Mouse (Mus musculus) spleen, adult 18-20 months (tissue): Measurements from ENCODE around the gene Prdm16.

ENCODE experiments used
- DNase-seq, 2 experiments: peaks; one replicate each; pipeline ENCODE4 v3.0.0; 2022; ENCODE audit warnings: mixed read lengths in 2 of 2

Prdm16 gene

DNA sequence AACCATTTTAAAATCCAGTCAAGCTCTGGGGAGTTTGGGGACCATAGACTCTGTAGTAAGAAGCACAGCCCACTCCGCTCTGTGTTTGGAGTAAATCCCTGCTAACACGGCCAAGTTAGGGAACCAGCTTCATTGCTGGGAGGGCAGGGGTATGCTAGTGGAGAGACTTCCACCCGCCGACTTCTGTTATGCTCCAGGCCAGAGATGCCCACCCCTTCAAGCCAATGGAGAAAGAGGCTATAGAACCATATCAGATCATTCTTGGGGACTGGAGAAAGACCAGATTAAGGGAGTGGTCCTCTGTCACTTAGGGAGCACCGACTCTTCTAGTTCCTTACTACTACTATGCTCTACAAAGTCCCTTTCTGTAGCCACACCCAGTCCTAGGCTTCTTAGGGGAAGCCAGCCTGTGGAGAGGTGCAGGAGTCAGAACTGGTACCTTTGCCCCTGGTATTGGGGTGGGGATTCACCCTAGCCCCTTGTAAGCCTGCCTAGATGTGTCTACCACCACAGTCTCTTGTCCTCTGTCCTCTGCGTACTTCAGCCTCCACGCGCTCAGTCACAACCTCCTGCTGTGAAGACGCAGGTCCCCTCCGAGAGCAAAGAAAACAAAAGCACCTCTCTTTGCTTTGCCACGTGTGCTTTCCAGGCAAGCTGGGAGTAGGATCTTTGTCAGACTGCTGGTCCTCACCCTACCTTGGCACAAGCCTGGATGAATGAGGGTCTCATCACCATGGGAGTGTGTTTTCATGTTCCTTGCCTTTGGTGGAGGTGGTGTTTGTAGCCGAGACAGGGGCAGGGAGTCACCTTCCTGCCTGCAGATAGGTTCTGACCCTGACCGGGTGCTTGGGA is 3.1 kb upstream of the Prdm16 start:
- DNase-seq, result no peak

DNA sequence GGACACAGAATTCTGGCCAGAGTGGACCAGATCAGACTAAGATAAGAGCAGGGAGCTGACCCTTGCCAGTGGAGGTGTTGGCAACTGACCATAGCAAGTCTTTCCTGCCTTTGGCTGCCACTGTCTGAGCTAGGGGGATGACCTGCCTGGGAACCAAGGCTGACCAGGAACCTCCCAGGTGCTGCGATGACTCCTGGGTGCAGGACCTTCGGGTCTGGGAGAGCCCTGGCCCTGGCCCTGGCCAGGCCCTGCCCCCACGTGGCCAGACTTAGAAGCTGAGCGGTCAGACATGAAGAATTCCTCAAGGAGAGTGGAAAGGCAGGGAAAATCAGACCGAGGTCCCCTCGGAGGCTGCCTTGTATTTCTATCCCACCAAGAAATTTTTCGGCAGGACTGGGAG is 2.5 kb upstream of the Prdm16 start:
- no peak for DNase-seq

DNA sequence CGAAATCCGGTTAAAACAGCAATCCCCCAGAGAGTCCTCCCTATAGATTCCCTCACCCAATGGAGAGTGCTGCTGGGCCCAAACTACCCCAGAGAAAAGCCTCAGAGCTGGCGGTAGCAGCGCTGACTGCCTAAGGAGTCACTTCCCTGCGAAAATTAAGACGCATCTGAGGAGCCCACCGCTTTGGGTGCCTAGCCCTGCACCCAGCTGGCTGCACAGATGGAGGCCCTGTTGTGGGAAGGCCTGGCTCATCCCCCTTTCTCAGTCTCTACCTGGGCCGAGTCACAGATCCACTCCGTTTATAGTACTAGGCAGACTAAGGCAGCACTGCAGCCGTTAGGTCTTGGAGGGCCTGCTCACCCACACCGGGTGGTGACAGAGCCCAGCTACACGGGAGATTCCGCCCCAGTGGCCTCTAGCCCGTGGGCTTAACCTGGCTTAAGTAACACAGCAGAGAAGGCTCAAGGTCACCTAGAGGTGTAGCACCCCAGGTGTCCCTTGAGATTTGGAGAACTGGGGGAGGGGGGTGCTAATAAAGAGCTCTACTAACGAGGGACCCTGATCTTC is 1.7 kb upstream of the Prdm16 start:
- no peak for DNase-seq

DNA sequence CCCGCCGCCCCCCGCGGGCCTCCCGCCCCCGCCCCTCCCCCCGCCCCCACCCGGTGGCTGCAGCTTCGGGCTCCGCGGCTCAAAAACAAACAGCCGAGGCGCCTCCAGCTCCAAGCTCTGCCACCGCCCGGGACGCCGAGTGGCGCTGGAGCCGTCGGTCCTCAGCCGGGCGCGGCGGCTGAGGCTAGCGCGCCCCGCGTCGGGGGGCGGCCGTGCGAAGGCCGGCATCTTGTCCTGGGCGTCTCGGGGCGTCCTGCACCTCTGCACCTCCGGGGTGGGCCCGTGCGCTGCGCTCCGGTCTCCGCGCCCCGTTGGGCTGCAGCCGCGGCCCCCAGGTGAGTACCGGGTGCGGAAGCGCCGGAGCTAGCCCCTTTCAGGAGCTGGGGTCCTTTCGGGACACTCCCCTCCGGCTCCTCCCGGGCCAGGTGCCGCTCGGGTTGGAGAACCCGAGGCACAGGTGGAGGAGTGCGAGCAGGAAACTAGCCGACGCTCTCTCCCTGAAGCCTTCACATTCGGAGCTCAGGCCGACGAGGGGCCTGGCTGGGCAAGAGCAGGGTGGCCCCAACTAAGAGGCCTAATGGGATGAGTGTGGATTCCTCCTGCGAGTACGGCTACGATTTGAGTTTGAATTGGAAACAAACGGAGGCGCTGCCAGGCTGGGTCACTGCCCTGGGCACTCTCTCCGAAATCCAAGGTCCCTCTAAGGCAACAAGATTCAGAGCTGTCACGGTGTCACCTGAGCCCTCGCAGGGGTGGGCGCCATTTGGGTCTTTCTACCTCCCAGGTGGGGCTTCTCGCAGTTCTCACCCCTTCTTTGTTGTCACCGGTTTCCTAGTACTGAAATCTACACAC is 1.0 kb upstream of the Prdm16 start:
- DNase-seq, result no peak

DNA sequence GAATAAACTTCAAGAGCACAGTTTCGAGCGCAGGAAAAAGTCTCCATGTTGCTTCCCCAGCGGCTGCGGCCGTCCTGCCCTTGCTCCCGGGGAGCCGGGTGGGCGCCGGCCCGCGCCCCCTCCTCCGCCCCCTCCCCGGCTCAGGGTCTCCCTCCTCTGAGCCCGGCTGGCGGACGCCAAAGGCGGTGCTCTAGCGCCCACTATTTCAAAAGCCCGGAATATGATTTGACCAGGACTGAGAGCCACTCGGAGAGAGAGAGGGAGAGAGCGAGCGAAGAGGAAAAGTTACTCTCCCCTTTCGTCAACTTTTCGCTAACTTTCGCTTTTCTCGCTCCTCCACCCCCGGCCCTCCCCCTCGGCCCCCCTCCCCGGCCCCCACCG is 630 bp downstream of the Prdm16 start:
- DNase-seq, result no peak

DNA sequence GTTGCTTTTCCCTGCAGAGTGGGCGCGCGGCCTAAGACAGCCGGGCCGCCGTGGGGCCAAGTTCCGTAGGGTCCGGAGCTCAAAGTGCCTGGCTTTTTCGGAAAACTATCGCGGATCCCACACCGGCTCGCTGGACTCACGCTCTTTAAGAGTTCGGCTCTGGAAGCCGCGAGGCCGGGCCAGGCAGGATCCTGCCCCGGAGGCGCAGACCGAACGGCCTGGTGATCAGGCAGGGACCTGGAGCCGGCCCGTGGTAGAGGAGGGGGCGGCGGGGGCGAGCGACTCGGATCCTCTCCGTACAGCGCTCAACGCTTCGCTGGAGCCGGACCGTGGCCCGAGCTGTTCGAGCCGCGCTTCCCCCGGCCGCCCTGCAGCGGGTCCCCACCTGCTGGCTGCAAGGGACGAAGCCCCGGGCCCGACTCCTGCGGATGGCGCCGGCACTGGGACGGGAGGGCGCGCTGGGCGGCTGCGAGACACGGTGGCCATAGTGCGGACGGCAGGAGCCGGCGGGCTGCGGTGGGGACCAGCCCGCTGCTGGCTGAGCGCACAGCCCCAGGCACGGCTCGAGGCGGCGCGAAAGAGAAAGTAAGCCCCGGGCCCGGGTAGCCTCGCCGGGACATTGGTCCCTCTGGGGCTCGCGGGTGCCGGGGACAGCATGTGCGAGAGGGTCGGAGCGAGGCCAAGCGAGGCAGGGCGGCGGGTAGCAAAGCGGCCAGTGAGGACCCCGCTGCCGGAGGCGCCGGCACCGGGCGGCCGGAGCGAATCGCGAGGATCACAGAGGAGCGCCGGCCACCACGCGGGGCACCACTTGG is 1.2 kb downstream of the Prdm16 start:
- DNase-seq, result no peak

DNA sequence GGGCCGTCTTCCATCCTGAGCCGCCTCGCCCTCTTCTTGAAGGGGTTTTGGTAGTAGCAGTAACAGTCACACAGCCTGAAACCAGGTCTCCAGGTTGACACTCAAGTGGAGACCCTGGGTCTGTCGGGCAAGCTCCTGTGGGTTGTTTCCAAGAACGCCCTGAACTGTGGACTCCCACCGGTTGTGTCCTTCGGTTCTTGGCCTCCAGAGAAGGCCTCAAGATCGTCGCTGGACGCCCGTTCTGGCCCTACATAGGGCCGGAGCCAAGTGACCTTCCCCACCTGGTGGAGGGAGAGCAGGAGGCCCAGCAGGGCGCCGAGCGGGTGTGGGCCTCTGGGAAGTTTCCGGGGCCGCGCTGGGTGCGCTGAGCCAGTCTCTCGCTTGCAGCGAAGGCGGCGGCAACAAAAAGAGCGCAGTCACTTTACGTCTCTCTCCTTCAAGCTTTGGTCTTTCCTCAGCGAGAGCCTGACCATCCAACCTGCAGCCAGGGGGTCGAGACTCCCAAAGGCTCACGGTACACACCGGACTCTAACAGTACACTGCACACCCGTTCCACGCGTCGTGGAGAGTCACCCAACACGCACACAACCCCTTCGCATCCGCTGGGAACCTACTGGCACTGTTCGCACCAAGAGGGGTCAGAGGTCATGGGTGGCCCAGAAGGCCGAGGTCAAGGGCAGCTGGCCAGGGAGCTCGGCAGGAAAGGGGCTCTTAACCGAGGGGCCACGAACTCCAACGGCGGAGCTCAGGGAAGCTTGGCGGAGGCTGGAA is 2.0 kb downstream of the Prdm16 start:
- DNase-seq, result no peak

DNA sequence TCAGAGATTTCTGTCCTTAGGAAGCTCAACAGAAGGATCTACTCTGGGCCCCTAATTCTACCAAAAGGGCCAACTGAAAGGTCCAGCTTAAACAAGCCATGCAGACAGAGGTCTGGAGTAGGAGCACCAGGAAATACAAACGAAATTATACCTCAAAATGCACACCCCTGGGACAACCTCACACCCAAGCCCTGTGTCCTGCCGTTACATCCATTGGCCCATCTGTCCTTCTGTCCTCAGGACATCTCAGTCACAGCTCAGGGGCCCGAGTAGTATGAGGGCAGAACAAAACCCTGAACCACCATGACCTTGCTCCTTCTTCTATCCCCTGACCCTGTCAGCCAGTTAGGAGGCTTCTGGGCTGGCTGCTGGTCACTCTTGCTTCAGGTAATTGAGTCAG is 2.7 kb downstream of the Prdm16 start:
- DNase-seq, result no peak

DNA sequence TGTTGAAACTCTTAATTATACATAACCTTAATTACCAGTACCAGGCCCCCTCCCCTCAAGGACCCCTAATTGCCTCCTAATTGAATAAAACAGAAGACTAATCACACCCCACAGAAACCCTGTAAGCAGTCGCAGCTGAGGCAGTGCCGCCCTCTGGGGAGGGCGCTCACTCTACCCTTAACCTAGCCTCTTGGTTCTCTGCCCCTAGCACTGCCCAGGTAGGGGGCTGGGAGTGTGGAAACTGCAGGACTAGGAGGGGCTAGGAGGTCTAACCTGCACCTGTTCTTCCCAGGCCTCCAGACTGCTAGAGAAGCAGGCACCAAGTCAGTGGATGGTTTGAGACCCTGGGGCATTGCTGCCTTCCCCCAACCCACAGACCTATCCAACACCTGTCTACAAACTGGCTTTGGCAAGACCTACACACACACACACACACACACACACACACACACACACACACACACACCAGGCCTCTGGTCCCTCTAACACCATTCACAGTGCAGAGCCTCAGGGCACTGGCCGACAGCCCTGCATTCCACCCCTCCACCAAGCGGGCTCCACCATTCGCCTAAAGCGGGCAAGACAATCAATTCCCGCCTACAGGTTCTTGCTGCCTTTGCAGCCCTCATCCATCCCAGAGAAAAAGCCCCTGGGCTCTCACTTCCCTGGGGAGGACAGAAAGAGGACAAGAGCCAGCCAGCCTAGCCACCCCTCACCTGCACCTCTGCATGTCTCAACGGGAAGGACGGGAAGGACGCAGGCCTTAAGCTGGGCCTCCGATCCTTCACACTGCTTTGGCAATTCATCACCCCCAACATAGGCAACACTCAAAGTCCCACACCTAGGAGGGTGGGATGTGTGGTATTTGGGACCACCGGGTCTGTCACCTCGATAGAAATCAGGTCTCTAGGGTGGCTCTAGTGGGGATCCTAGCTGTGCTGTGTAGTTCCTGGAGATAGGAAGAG is 3.6 kb downstream of the Prdm16 start:
- DNase-seq, result no peak

DNA sequence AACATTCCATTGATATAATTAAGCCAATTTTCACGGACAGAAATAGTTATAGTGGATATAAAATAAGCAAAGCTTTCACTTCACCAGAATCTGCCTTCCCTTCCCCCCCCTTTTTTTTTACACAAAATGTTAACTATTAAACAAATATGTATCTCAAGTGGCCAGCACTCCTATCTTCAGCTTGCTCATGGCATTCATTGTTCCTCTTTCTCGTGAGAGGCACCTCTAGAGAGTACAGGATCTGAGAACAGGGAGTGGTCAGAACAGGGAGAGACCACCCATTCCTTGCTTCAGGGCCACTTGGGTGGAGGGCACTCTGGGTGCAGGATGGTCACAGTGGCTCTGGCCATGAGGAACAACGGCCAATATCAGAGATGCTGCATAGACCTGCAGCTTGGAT is 5.9 kb downstream of the Prdm16 start:
- DNase-seq, result no peak

DNA sequence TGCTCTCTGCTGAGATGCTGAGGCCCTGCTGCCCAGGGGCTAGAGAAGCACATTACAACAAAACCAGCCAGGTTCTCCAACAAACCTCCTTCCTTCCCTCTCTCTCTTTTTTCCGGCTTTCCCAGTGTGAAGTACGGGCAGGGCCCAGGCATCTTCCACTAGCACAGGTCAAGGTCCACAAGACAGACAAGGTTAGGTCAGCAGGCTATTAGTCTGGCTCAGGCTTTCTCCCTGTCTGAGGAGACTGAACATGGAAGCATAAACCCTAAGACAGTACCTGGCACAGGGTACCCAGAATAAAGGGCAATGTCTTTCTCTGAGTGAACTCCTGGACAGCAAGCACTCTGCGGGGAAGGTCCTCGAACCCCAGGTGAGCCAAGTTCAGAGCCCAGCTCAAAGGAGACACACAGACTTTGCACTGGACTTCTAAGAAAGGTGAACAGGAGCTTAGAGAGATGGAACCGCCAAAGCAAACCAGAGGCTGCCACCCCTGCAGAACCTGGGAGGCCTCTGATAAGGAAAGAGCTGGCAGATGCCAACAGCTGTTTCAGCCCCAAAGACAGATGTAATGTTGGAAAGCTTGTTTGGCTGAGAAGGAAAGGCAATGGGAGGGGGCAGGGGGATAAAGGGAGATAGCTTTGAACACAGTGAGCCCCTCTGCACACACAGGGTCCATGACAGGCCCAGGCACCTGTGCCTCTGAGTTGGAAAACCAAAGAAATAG is 9.1 kb downstream of the Prdm16 start:
- no peak for DNase-seq

DNA sequence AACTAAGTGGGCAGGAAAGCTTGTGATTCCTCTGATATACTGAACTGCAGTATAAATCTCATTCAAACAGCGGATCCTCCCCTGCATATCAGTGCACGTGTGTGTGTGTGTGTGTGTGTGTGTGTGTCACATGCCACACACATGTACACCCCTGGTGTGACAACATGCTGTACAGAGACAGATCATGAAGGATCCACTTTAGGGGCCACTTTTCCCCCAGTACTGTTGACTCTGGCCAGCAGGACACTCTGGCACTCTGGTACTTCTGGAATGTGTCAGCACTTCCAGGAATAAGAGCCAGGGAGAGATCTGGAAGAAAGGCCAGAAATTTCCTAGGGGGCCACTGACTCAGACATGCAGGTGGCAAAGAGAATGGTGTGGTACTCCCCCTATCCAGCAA is 10.4 kb downstream of the Prdm16 start:
- DNase-seq, result no peak

DNA sequence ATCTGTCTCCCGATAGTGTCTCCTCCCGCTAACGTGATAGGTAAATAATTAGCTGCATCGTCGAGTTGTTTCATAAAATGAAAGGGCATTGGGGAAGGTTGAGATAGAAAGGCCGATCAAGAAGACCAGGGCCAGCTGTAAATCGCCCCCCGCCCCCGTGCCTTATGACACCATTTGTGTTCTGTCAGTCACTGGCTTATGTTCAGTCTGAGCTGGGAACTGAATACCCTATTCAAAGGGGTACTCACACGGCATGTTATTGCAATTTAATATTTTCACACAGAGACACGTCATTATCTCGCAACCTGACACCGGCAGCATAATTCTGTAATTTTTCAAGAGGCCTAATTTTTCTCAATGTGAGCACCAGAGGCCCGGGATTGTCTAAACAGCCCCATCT is 11.0 kb downstream of the Prdm16 start:
- no peak for DNase-seq

DNA sequence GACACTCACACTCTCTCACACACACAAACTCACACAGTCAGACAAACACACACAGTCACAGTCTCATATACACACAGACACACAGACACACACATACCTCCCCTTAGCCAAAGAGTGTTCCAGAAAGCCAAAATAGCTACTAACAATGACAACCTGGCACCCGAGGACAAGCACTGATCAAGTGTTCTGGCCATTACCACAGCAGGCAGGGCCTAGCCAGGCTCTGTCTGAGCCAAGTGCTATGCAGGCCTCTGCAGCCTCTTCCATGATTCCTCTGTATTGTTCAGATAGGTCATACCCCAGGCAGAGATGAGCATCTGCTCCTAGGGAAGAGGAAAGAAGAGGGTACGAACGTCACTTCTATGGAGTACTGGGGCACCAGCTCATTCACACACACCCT is 13.4 kb downstream of the Prdm16 start:
- DNase-seq, result no peak

DNA sequence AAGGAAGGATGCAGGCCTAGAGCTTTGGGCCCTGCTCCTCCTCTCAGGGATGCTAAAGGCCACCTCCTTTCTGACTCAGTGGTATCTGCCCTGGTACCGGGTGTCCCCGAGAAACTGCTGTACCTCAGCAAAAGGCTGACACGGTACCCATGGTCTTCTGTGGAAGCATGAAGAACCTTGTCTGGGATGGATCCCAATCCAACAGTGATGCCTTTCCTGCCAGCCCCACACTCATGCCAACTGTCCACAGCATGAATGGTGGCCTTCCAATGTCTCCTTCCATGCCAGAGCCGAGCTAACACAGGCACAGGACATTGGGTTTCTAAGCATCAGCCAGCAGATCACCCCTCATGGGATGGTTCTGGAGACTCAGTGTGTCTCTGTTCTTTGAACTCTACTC is 14.2 kb downstream of the Prdm16 start:
- DNase-seq, result no peak

DNA sequence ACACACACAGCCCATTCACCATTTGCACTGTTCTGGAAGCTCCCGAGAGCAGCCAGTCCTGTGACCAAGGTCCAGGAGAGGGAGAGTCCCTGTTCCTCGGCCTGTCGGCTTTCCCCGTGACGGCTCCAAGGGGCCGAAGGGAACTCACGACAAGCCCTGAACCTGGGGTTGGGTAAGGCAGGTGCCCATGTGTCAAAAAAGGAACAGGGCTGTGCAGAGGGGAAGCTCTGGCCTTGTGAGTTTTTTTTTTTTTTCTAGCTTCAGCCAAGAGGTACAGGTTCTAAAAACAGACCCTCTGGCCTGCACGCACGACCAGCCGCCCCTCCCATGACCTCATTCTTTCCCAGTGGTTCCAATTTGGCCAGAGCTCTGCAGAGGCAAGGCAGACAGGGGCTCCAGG is 25.5 kb downstream of the Prdm16 start:
- DNase-seq, result no peak

DNA sequence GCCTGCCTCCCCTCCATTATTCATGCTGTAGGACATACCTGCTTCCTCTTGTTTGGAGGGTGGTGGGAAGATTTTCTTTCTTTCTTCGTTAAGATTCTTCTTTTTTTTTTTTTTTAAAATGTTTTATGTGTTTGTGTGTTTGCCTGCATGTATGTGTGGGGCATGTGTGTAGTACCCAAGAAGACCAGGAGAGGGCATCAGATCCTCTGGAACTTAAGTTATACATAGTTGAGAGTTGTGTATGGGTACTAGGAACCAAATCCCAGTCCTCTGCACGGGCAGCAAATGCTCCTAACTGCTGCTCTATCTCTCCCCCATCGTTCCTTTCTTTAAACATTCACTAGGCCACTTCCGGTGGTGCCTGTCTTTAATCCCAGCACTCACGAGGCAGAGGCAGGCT is 28.9 kb downstream of the Prdm16 start:
- no peak for DNase-seq

DNA sequence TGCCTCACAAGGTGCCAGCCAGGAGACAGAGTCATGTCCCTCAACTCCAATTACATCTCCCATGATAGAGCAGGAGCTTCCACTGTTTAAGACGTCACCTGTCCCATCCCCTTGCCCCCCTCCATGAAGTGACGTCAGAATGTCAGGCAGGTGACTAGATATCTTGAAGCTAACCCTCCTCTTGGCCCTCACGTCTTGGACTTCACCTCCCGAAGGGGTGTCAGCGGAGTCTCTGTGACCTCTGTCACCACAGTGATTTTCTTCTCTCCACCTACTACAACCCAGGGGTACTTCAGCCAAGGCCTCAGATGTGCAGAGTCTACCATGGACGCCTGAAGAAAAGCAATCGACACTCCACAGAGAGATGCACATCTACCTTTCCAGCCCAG is 32.2 kb downstream of the Prdm16 start:
- no peak for DNase-seq

DNA sequence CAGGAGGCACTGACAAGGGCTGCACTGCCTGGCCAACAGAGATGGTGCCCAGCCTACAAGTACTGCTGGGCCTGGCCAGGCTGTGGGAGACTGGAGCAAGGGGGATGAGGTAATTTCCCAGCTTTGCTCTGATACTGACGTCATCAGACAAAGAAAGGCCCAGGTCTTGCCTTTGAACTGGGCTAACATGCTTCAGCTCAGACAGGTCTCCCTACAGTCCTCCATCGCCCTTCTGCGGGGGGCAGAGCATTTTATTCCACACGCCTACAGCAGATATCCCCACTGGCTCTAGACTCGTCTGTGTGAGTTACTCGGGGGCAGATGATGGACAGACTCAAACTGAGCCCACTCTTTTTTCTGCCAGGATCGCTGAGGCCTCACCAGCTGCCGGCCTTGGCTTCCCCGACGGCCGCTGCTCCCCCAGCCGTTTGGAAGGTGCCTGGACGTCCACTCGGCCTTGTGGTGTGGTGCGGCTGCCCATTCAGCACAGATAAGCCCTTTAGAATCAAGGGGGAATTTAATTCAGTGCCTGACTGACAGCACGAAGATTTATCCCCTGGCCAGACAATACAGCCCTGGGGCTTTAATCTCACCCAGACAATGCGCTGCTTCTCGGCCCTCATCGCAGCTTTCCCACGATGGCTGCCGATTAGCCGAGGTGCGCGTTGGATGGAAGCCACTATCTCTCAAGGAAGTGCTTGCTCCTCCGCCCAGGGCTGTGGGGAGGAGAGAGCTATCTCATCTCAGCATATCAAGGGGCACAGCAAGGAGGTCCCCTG is 32.8 kb downstream of the Prdm16 start:
- no peak for DNase-seq

DNA sequence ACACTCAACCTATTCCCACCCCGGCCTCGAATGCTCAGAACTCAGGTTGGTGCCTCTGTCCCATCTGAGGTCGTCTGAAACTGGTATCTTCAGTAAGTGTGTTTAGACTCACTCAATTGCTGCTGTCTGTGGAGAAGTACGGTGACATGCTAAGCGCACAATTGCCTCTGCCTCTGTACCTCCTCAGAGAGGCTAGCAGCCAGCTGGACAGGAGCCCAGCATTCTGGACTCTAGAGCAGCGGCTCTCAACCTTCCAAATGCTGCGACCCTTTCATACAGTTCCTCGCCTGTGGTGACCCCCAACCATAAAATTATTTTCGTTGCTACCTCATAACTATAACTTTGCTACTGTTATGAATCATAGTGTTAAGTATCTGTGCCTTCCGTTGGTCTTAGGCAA is 34.3 kb downstream of the Prdm16 start:
- DNase-seq, result no peak
